Mouse (Mus musculus) cerebellum, adult 11-12 months (tissue): Measurements from ENCODE around the gene Skint7.
"Not testable (repeated sequence)": the region's sequence is repeated elsewhere in the genome, so short reads cannot be mapped to it uniquely, and the experiment has no call there.

Experiments used
- DNase-seq: peaks from one replicate; pipeline ENCODE4 v3.0.0; 2022

The Skint7 gene

GRCm38 (mm10) chr4:111972623-111973022 is at the start of gene Skint7:
Gene Skint7, plus strand, starts transcription at chr4:111972923.
- DNase-seq = no peak

- DNase-seq = no peak
Measured at GRCm38 (mm10) chr4:111961309-111961708, 11.4 kb upstream of the Skint7 start.

GRCm38 (mm10) chr4:111963241-111963640 is 9.5 kb upstream of the Skint7 start:
- DNase-seq = not testable (repeated sequence)

- no peak for DNase-seq
Measured at GRCm38 (mm10) chr4:111963669-111964068, 9.1 kb upstream of the Skint7 start.

- no peak for DNase-seq
Measured at GRCm38 (mm10) chr4:112005969-112006368, 33.2 kb downstream of the Skint7 start, which contains the start of gene Skint1. Gene Skint1, plus strand, starts transcription at chr4:112006269.
